Mouse (Mus musculus) cerebral cortex, adult 2 months (tissue): ENCODE measurements around the gene Rnf144a.

Source experiments
- WGBS: fragments of 180-500 bp; shearing (Covaris S2); methylation state at CpG from one replicate; pipeline ENCODE4 v1.1.7; 2018; 5-methylcytosine and 5-hydroxymethylcytosine counted together

Rnf144a gene

DNA sequence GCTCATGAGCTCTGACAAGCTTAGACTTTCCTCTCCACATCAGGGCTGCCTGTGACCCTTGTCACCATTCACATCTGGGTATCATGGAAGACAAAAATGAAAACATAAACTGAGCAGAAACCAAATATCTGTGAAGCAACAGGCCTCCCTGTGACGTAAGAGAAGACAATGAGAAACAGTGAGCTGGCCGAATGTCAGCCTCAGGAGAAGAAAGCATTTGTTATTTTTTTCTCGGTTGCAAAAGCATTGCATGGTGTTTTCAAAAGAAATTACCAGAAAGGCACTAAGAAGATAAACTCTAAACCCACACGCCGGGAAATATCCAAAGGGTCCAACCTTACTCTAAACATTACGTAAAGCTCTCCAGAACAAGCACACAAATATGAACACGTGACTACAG, 41.3 kb downstream of the Rnf144a start:
- WGBS, result 65% methylated on average over 7 of the region's 7 CpGs

DNA sequence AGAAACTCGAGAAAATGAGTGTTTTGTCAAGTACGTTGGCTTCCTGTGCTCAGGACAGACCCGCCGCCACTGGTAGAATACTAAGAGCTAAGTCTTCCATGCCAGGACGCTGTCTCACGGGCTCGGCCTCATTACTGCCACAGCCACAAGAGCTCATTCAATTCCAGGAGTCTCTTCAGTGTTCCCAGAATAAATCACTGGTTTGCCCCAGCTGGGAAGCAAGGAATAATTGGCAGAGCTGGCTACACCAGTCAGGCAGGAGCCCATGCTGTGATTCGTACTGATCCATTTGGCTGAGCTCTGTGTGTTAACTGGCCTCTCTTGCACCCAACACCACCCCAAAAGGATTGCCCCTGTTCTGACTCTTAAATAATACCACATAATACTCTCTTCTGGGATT, 45.0 kb downstream of the Rnf144a start:
- WGBS, result 36% methylated on average over 8 of the region's 8 CpGs

DNA sequence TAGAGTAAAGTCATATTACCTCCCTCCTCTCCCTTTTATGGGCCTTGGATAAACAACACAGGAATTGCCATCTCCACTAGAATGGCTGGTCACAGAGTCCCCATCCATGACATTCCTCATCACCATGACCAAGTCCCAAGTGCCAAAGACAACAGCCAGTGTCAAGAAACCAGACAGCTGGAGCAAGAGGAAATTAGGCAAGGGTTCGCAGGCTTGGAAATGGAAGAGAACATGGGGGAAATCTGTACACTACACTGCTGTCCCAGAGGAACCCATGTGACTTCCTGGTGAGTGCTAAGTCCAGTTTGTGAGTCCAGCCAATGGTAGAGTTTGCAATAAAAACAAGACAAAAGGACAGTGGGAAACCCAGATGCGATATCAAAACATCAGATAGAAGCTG, 47.7 kb downstream of the Rnf144a start:
- WGBS, result 85% methylated on average over 2 of the region's 2 CpGs

DNA sequence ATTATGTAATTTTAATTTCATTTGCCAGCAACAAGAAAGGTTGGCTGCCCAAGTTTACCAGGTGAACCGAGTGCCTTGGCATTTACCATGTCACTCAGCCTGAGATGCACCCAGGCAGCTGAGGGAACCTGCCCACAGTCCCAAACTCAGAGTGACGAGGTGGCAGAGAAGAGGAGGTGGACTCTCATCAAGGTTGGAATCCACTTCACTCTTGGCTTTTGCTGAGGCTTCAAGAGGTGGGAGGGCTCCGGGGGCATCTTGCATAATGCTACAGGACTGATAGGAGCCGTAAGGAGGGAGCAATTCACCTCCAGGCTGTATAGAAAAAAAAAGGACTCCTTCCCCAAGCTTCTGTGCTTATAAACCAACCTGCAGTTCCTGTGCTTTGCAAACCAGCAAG, 48.7 kb downstream of the Rnf144a start:
- 58% methylated on average over 4 of the region's 4 CpGs for WGBS

DNA sequence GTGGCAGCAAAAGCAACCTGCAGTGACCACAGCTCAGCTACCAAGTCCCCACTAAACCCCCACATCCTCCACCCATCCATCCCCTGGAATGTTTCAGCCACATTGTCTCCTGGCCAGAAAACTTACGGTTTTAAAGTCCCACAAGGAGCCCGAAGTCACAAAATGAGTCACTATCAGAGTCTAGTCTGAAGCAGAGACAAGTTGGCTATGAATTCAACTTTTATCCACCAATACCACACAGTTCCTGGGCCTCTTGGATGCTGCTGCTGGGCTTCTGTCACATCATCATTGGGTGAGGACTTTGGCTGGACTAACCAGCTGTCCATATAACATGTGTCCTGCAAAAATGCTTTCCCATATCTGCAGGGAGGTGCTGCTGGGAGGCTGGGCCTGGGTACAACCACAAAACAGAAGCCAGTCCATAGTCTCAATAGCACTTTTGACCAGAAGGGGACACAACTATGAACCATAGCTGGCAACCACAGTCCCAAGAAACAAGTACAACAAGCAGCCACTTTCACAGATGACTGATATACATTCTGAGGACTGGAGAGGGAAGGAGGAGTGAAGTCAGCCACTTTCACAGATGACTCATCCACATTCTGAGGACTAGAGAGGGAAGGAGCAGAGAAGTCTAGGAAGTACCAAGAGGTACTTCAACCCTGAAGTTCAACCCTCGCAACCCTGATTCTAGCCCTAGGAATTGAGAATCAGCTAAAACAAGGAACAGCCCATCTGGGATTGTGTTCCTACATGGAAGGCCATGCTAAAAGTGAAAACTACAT, 49.3 kb downstream of the Rnf144a start:
- 69% methylated on average over 3 of the region's 3 CpGs for WGBS

DNA sequence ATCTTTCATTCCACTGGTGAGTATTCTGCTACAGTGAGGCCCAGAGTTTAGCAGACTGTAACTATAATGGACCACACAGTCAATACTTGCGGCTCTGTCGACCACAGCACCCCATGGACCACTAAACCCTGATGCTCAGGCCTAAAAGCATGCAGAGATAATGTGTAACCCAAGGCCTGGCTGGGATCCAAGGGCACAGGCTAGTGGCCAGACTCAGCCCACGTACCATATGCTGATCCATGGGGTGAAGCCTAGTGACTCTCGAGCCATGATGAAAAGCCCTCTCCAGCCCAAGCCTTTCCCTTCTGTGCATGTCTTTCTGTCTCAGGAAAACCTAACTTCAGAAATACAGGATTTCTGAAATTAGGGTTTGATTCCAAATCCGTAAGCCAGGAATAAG, 50.2 kb downstream of the Rnf144a start:
- WGBS, result 75% methylated on average over 5 of the region's 5 CpGs

DNA sequence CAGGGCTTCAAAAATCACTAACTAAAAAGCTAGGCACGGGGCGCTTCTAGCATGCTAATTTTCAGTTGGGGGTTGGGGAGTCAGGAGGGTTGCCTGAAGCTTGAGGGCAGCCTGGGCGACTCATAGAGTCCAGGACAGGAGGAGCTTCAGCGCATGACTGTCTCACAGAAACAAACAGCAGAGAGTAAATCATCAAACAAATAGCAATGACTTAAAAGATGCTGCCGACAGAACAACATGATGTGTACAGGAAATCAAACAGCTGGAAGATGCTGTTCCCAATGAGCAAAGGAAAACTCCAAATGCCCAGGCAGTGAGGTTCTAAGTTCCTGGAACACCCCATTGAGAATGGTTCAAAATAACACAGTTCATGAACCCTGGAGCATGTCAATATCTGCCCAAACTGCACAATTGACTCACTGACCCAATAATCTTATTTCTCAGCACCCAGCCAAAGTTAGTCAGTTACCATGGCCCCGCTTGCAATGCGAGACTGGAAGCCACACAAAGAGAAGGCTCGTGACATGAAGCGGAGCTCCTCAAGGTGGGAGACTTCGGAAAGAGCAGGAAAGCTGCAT, 54.0 kb downstream of the Rnf144a start:
- WGBS, result 66% methylated on average over 10 of the region's 10 CpGs

DNA sequence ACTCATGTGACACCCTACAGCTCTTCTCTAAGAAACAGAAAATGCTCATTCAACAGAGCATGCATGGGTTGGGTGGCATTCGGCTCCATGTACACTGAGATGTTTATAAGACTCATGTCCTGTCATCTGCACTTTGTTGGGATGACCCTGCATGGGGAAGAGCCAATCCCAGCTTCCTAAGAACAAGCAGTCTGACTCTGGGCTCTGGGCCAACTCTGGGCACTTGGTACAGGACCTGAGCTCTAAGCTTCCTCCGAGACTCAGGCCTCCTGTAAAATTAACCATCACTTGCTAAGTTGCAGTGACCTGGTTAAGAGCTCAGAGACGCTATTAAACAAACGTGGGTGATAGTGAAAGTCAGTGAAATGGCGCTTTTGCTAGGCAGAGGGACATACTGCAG, 55.2 kb downstream of the Rnf144a start:
- 73% methylated on average over 5 of the region's 5 CpGs for WGBS

DNA sequence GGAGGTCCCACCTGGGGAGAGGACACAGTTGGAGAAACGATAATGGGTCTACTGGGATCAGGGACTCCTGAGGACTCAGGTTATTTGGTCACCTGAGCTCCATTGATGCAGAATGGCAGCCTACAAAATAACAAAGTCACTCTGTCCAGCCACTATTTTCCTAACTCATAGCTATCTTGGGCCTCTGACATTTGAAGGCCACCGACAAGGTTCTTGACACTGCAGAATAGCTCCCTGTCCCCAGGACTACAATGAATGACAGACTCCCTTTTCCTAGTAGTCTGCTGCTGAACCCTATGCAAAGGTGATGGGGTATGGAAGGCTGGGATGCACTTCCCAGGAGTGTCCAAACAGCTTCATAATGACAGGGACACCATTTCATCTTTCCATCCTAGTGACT, 55.8 kb downstream of the Rnf144a start:
- 93% methylated on average over 2 of the region's 2 CpGs for WGBS

DNA sequence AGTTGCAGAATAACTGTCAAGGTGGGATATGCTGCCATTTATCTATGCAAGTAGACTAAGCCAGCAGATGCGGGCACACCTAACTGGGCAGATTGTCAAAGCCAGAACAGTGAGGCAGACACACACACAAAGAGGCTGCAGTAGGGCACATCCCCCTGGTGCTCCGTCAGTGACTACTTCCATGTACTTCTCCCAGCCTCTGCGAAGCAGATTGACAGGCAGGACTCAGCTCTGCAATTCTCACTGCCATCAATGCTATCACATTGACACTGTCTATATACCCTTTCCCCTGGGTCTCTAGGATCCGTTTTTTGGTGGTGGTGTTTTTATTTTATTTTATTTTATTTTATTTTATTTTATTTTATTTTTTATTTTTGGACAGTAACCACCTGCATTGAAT, 57.8 kb downstream of the Rnf144a start:
- WGBS, result 84% methylated on average over 4 of the region's 4 CpGs

DNA sequence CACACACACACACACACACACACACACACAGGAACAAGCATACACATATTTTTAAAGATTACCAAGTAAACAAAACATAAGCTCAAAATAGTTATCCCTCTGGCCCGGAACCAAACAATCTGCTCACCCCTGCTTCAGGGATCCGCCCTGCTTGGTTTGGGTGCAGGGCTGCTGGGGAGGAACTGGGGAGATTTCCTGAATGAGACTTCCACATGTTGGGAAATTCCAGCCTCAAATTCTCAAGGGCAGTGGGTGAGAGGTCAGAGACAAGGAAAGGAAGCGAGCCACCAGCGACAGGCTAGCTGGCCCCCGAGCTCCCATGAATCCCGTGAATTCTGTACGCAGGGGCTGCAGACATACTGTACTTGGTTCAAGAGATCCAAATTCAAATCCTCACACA, 58.9 kb downstream of the Rnf144a start:
- WGBS, result 63% methylated on average over 7 of the region's 7 CpGs

DNA sequence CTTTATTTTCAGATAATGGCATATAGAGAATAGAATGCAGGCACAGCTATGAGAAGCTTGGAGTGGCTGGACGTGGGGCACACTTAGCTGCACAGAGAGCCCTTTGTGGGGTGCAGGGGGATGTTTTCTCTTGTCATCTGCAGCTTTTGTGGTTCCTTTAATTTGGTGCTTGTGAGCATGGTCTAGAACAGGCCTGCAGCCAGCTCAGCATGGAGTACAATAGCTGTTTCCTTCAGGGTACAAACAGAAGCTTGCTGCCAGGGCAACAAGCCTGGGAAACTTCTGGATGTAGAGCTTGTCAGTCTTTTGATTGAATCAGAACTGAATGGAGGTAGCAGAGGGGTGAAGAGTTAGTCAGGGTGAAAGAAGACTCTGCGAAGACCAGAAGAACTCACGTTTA, 63.7 kb downstream of the Rnf144a start:
- 56% methylated on average over 3 of the region's 3 CpGs for WGBS

DNA sequence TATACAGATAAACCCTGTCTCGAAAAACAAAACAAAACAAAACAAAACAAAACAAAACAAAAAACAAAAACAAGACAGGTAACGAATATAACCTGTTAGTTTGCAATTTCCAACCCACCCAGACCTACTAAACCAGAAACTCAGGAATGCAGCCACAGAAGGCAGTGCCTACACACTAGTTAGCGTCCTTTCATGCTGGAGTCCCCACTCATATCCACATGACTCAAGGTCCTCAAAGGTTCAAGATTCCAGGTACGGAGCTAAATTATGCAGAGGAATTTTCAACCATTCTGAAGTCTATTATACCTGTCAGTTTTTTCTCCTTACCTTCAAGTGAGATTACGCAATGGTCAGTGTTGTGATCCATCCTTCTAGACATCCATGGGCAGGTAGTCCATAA, 70.6 kb downstream of the Rnf144a start:
- 86% methylated on average over 5 of the region's 5 CpGs for WGBS

DNA sequence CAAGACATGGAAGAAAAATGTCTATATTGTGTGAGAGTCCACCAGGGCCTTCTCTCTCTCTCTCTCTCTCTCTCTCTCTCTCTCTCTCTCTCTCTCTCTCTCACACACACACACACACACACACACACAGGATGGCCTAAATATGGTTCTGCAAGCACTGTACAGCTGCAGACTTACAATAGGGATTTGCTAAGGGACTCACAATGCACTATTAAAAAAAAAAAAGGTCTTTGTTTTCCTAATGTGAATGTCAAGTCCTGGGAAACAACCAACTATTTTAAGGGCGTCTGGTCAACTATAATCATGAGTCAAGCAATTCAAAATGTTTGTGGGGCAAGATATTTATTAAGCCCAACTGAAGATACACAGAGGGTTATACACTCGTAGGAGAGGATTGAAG, 71.9 kb downstream of the Rnf144a start:
- WGBS, result 60% methylated on average over 2 of the region's 2 CpGs

DNA sequence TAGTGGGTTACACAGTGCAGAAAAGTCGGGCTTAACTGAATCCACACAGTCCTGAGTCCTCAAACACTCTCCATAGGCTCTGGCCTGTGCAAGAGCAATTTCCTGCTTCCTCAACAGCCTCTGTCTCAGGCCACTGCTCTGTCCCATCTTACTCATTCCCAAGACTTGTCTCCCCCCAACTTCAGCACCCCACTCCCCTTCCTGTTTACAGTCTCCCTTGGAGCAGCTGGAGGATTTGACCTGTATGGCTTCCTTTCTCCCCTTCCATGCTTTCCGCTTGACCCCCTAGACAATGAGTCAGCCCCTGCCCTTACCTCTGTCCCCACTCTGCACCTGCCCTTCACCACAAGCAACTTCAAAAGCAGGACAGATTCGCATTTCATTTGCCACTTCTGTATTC, 72.4 kb downstream of the Rnf144a start:
- 80% methylated on average over 3 of the region's 3 CpGs for WGBS

DNA sequence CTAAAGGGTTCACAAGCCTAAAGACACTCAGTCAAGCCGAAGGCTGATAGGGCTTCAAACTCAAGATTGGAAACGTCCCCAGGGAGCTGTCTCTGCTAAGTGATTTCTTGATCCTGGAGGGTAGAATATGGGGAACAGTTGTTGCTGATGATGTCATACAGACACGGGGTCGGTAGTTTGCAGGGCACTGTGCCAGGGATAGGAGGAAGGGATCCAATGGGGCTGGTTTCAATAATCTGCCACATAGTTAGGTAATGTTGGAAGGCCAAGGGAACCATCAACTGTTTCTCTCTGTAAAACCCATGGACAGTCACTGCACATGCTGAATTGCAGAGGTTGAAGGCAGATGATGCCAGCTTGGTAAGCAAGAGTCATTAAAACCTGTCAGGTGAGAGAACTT, 73.0 kb downstream of the Rnf144a start:
- WGBS, result 49% methylated on average over 4 of the region's 4 CpGs

DNA sequence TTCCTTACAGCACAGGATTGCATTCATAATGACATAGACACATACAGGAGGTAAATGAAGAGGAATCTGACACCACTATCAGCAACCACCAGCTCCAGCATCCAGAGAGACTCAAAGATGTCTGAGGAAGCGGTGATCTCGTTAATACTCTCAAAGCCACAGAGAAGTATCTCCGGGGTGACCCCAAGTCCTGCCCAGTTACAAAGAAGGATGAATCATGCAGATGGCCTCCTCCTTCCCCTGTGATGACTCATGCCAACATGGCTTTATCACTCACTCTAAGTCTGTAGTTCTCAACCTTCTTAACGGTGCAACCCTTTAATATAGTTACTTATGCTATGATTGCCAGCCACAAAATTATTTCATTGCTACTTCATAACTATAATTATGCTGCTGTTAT, 74.4 kb downstream of the Rnf144a start:
- WGBS, result 84% methylated on average over 4 of the region's 4 CpGs

DNA sequence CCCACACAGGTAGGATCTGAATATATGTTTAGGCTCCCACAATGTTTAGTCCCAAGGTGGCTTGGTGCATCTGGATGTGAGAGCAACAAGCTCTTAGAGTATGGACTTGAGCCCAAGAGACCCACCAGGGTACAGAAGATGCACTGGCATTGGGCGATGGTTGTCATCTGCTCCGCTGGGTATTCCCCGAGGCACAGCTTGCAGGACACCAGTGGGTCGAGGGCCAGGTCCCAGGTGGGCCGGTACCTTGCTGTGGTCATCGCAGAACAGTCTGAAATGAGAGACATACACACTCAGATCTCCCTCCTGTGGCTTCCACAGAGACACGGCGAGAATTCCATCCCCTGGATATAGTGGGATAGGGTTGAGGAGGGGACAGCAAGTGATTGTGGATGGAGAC, 75.9 kb downstream of the Rnf144a start:
- 97% methylated on average over 8 of the region's 8 CpGs for WGBS

DNA sequence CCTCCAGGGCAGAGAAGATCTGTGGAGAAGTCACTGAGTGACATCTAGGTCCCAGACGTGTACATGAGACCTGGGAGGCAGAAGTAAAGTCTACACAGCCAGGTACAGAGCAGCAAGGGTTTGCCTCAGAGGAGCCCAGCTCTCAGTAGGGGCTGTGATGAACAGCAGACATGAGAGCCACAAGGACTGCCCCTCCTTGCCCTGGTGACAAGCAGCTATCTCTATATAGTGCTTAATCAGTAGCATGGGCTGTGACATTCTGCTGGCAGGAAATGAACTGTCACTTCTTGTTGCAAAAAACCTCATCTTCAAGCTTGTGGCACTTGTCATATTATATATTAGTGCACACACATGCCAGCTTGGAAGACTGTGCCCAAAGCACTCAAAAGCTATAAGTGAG, 81.4 kb downstream of the Rnf144a start:
- WGBS, result 100% methylated on average over 1 of the region's 1 CpGs

DNA sequence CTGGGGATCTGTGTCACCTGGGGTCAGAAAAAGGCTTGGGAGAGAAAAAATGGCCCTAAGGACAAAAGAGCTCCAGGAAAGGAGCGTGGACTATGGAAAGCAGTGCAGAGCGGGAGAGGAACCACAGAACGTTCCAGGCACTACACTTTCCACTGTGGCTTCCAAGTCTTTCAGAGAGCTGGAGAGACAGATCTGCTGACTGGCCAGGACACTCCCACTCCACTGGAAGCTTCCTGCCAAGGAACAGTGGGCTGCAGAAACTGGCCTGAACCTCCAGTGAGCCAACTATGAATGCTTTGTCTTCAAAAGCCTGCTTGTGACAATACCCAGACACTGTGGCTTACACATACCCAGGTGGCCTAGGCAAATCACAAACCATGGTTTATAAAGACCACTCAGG, 84.0 kb downstream of the Rnf144a start:
- 13% methylated on average over 3 of the region's 3 CpGs for WGBS

DNA sequence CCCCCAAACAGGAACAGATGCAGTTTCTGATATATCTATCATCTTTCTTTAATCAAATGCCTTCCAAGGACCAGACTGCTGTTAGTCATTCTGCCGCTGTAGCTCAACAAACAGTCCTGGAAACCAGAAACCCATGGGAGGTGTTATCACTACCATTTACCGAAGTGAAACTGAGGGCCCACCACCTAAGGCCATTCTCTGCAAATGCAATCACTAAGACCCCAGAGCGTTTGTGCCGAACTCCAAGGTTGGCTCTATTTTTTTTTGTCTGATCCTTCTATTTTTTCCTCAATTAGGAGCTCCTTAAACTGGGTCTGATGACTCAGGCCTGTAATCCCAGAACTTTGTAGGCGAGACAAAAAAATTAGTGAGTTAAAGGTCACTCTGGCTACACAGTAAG, 85.3 kb downstream of the Rnf144a start:
- 63% methylated on average over 5 of the region's 5 CpGs for WGBS

DNA sequence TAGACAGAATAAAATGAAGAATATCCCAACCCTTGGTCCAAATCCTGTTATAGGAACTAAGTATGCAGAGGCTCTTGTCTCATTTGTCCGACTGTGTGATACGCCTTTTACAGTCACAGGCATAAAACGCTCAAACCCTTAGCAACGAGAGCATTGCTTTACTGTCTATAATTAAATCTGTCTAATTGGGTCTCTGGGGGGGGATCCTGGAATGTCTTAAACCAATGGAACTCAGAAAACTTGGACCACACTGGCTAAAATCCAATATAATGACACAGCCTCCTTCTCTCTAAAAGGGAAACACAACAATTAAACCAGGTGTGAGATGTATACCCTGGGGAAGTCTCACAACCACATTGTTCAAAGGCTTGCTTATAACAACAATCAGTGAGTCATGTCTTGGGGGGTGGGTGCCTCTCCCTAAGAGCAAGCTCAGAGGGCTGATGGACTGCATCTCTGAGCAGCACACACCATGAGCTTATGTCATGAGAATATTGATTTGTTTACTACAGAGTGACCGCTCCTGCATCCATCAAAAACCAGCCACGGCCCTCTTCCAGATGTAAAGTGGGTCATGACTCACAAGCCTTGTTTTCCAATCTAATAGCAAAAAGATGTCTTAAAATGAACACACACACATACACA, 85.9 kb downstream of the Rnf144a start:
- WGBS, result 55% methylated on average over 6 of the region's 6 CpGs

DNA sequence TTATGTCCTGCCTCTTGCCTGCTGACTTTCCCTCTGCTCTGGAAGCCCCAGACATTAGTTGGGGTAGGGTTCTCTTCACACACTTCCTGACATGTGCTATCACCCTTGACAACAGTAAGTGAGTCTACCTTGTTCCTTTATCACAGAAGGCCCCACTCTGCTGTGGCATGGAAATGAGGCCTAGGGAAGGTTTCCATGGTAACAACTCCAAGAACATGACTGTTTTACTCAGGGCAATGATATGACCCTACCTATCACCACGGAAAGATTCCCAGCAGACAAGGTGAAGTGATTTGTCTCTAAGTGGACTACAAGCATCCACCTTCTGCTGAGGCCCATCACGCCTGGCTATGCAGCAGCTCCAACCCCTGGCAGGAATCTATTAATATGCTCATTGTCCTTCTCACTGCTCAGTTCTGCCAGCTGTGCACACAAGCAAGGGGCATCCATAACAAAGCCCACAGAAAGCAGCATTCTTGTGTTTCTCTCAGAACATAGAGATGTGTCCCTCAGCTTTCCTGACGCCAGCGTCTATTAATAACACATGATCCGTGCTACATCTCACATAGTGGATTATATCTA, 91.2 kb downstream of the Rnf144a start:
- 60% methylated on average over 5 of the region's 5 CpGs for WGBS
